Mouse (Mus musculus): Measurements from ENCODE around the gene Faim2. TPM values are rescaled to one million over a fixed set of nuclear protein-coding genes. Genes with fewer than 3 reads are reported as not detected.

The Faim2 gene
- total RNA-seq (2023), result not detected

GRCm38 (mm10) chr15:99527629-99528353 lies at the start of gene Faim2:
Gene Faim2, minus strand, starts transcription at chr15:99528165.

GRCm38 (mm10) chr15:99474576-99474926 lies 53.4 kb downstream of the Faim2 start, which contains the start of gene Bcdin3d:
Gene Bcdin3d, minus strand, starts transcription at chr15:99474730.

GRCm38 (mm10) chr15:99457606-99458401 lies 70.2 kb downstream of the Faim2 start, which contains the start of gene Nckap5l:
Gene Nckap5l, minus strand, starts transcription at chr15:99457748.

Other genes starting within 250 kb of the Faim2 start
- gene Prpf40b, start 233.1 kb downstream of the Faim2 start, total RNA-seq (2023), result 16.4 TPM
- not detected for gene Fam186b, start 232.3 kb downstream of the Faim2 start, total RNA-seq (2023)
- gene Fmnl3, start 157.7 kb downstream of the Faim2 start, total RNA-seq (2023), result 52.1 TPM
- gene Tmbim6, start 135.3 kb downstream of the Faim2 start, total RNA-seq (2023), result 387 TPM
- gene Nckap5l, start 70.4 kb downstream of the Faim2 start, total RNA-seq (2023), result 42.2 TPM
- gene Bcdin3d, start 53.4 kb downstream of the Faim2 start, total RNA-seq (2023), result 6.8 TPM
- gene Aqp2, start 50.9 kb upstream of the Faim2 start, total RNA-seq (2023), result not detected
- gene Aqp5, start 62.6 kb upstream of the Faim2 start, total RNA-seq (2023), result not detected
- gene Aqp6, start 73.2 kb upstream of the Faim2 start, total RNA-seq (2023), result not detected
- 6.7 TPM for gene Racgap1, start 123.5 kb upstream of the Faim2 start, total RNA-seq (2023)
- not detected for gene Asic1, start 142.2 kb upstream of the Faim2 start, total RNA-seq (2023)
- gene Smarcd1, start 174.0 kb upstream of the Faim2 start, total RNA-seq (2023), result 64.2 TPM
- gene Gm17349, start 177.3 kb upstream of the Faim2 start, total RNA-seq (2023), result 2.6 TPM
- gene Gpd1, start 189.3 kb upstream of the Faim2 start, total RNA-seq (2023), result 1.3 TPM
- gene Cox14, start 197.5 kb upstream of the Faim2 start, total RNA-seq (2023), result 53.3 TPM
- gene Cers5, start 244.7 kb upstream of the Faim2 start, total RNA-seq (2023), result 62.7 TPM

All from CD4-positive naive resting alpha-beta T cell, adult 76 days (primary cell).